Mouse (Mus musculus) bone marrow macrophage, adult 2 months (primary cell): ENCODE results near the gene Abhd2. TPM values are rescaled to one million over a fixed set of nuclear protein-coding genes. Genes with fewer than 3 reads are reported as not detected.

Experiments
- H3K27ac ChIP-seq: 2 replicates; pipeline ENCODE4 v1.5.1; 2012; ENCODE audit warnings: low read depth, low read length; ENCODE audit not compliant: insufficient read depth
- H3K4me1 ChIP-seq: 2 replicates; pipeline ENCODE4 v1.6.1; 2012; ENCODE audit warnings: low read length; ENCODE audit not compliant: control insufficient read depth, insufficient read depth
- H3K4me3 ChIP-seq: 2 replicates; pipeline ENCODE4 v1.5.1; 2012; ENCODE audit warnings: mild to moderate bottlenecking, low read length, moderate library complexity; ENCODE audit not compliant: insufficient read depth
- CTCF ChIP-seq: IDR thresholded peaks from 2 replicates; pipeline ENCODE4 v1.5.1; 2012; ENCODE audit warnings: low read depth, mild to moderate bottlenecking, low read length, moderate library complexity
- POLR2A ChIP-seq: IDR thresholded peaks from 2 replicates; pipeline ENCODE4 v1.6.1; 2012; ENCODE audit warnings: mild to moderate bottlenecking, low read depth, low read length, borderline replicate concordance
- polyA plus RNA-seq: library from polyadenylated mRNA; stranded (reverse); fragments of >200 nt; gene quantifications from 2 replicates; pipeline ENCODE4 v1.2.4, GENCODE M21; 2012; ENCODE audit not compliant: missing spikeins, insufficient read depth, insufficient read length

Abhd2 gene
- polyA plus RNA-seq, 1 experiment = 25.9 TPM

GRCm38 (mm10) chr7:79400296-79400695 lies 127.3 kb downstream of the Abhd2 start:
- Histone ChIP-seq H3K27ac (no peak overlapping the region), H3K4me3 (no peak overlapping the region), H3K4me1 (no peaks in the 10 kb centered on the region)
- TF ChIP-seq CTCF (no peak), POLR2A (no peak)

- no peak overlapping the region for H3K4me3 ChIP-seq
- no peaks in the 10 kb centered on the region for H3K4me1 ChIP-seq
- TF ChIP-seq POLR2A (no peak), CTCF (no peak)
- no peak overlapping the region for H3K27ac ChIP-seq
Observed at GRCm38 (mm10) chr7:79414449-79415375, 141.7 kb downstream of the Abhd2 start.

Other genes with a start within 250 kb of the Abhd2 start
- gene Acan, start 219.7 kb upstream of the Abhd2 start, polyA plus RNA-seq = not detected in 2 replicates
- not detected in 2 replicates for gene Hapln3, start 142.2 kb upstream of the Abhd2 start, polyA plus RNA-seq
- 27.4 and 30.3 TPM in 2 replicates for gene Mfge8, start 124.1 kb upstream of the Abhd2 start, polyA plus RNA-seq
- not detected in 2 replicates for gene Rlbp1, start 113.8 kb downstream of the Abhd2 start, polyA plus RNA-seq
- gene Fanci, start 118.7 kb downstream of the Abhd2 start, polyA plus RNA-seq = 3.3 and 4.9 TPM in 2 replicates
- 54.2 and 56.9 TPM in 2 replicates for gene Polg, start 193.2 kb downstream of the Abhd2 start, polyA plus RNA-seq